In genomic region chr2:6872894-6873255, GRCm38 (mm10) we compare ENCODE assay signal across 8 mouse cellular contexts.
A peak's percentile ranks its signal among the peaks of the same experiment; 100 is the strongest.
DNase-seq lines count a peak whose midpoint lies in the region; ATAC-seq lines count a peak whose summit lies in the region.

No protein-coding gene starts in this region.

- H3K9me3 ChIP-seq in heart, embryonic 15.5 days (replicated peaks): no peaks in the 10 kb centered on the region
- H3K9me3 ChIP-seq in hindbrain, embryonic 11.5 days (ENCODE audit: control insufficient read depth, low read length): no peaks in the 10 kb centered on the region

- H3K27ac ChIP-seq in heart, embryonic 15.5 days: peak overlapping the region; percentile 90
- peak overlapping the region; percentile 95 for H3K27ac ChIP-seq in hindbrain, embryonic 11.5 days (ENCODE audit: low read depth, low read length)

- no peak for DNase-seq in heart, adult 18-20 months
- peak; percentile 52 for DNase-seq in R1 (ENCODE audit: low read depth, low spot score)
- DNase-seq in hindbrain, embryonic 11.5 days (ENCODE audit: low spot score): no peak
- no peak for DNase-seq in cerebellum, postnatal 36 days
- DNase-seq in MN1 (ENCODE audit: low spot score): no peak
- no peak for DNase-seq in layer of hippocampus, adult 11-12 months (ENCODE audit: low spot score)

- no peaks in the 10 kb centered on the region for H3K27me3 ChIP-seq in heart, embryonic 15.5 days
- H3K27me3 ChIP-seq in hindbrain, embryonic 11.5 days (ENCODE audit: control insufficient read depth, insufficient read depth, low read length): no peaks in the 10 kb centered on the region

- peak overlapping the region; percentile 92 for H3K9ac ChIP-seq in heart, embryonic 15.5 days
- peak overlapping the region; percentile 94 for H3K9ac ChIP-seq in hindbrain, embryonic 11.5 days (ENCODE audit: low read depth, low read length)

- ATAC-seq in heart, embryonic 15.5 days (replicated peaks; ENCODE audit: insufficient number of reproducible peaks, insufficient read depth, low FRiP score, low read depth): peak; percentile 47; the same call in 1 of the 2 replicates
- peak; percentile 79 for ATAC-seq in hindbrain, embryonic 11.5 days (ENCODE audit: low FRiP score)
- ATAC-seq in megakaryocyte-erythroid progenitor cell, adult 5-6 weeks (replicated peaks; ENCODE audit: low FRiP score, low TSS enrichment, poor library complexity, severe bottlenecking): peak; percentile 74

- peak overlapping the region; percentile 93 for H3K4me3 ChIP-seq in heart, embryonic 15.5 days
- peak overlapping the region; percentile 79 for H3K4me3 ChIP-seq in hindbrain, embryonic 11.5 days (ENCODE audit: low read depth, low read length)

- peak overlapping the region; percentile 81 for H3K4me2 ChIP-seq in heart, embryonic 15.5 days
- peak overlapping the region; percentile 89 for H3K4me2 ChIP-seq in hindbrain, embryonic 11.5 days (replicated peaks; ENCODE audit: low read depth, low read length)

- H3K36me3 ChIP-seq in heart, embryonic 15.5 days: no peaks in the 10 kb centered on the region
- H3K36me3 ChIP-seq in hindbrain, embryonic 11.5 days (ENCODE audit: control insufficient read depth, insufficient read depth, low read length): no peaks in the 10 kb centered on the region

- WGBS in heart, embryonic 15.5 days: 17% methylated on average over 10 of the region's 10 CpGs
- WGBS in hindbrain, embryonic 11.5 days: 11% methylated on average over 10 of the region's 10 CpGs

- H3K4me1 ChIP-seq in heart, embryonic 15.5 days (replicated peaks): peaks cover 24% of the 10 kb centered on the region
- H3K4me1 ChIP-seq in hindbrain, embryonic 11.5 days (replicated peaks; ENCODE audit: control insufficient read depth, insufficient read depth, low read length): 0 out of 2 replicates have a peak, but pooled peaks cover 5% of the 10 kb centered on the region
